Mouse (Mus musculus): Measurements from ENCODE around the gene Vps26a.

Gene Vps26a

DNA sequence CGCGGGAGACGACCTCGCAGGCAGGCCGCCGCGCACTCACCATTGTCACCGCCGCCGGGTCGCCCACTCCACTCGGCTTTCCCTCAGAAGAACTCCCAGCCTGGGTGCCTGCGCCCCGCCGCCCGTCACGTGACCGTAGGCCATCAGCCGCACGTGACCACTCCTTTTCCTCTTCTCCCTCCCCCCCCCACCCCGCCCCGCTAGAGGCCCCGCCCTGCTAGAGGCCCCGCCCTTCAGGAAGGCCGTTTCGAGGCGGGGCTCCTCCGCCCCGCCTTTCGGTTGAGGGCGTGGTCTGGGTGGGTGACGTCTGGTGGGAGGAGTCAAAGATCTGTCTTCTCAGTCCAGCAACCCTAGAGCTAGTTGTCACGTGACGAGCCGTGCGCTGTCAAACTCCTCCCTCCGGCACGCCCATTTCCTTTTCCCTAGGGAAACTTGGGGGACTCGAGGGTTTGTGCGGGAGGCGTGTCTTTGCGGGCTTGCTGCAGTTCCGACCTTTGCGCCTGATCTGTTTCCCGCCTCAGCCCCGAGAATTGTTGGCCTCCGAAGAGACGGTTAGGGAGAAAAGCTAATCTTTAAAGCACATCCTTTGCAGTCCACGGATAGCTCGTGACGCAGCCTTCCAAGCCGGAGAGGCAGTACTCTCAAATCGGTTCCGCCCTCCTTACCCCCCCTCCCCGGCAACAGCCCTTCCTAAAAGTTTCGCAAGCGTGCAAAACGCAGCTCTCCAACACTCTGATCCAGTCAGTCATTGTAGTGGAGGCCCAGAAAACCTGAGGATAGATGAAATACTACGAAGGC lies at the start of gene Vps26a:
TSS of gene Vps26a (minus strand) at position 188 of the 798 bp plus-strand sequence.
- DNase-seq = peak; percentile 100

DNA sequence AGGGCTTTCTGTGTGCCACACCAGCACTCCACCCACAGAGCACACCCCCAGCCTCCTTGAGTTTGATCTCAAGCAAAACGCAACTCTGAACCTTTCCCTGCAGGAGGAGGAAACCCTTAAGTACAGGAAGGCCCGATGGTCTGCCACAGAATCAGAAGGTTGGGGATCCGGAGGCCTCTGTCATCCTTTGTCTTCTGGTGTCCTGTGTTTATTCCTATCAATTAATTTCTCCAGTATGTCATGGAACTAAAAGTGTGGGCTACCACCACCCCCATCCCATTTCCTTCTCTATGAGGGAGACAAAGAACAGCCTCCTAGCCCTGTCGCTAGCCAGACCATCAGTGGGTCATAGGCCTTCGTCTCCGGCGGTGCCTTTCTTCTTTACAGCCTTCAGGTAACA lies 47.9 kb upstream of the Vps26a start:
- no peak for DNase-seq

DNA sequence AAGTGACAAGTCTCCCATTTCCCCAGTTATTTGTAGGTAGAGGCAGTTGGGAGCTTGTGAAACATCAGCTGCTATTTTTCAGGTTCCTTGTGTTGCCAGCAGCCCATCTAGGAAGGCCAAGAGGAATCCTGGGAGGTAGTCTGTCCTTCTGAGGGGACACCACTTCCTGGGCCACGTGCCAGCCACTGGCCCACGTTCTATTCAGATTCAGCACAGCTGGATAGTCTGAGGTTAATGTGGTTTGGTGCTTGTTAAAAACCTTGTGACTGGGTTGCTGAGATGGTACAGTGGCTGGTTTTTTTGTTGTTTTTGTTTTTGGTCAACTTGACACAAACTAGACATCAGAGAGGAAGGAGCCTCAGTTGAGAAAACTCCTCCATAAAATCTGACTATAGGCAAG lies 46.2 kb upstream of the Vps26a start:
- DNase-seq = no peak

DNA sequence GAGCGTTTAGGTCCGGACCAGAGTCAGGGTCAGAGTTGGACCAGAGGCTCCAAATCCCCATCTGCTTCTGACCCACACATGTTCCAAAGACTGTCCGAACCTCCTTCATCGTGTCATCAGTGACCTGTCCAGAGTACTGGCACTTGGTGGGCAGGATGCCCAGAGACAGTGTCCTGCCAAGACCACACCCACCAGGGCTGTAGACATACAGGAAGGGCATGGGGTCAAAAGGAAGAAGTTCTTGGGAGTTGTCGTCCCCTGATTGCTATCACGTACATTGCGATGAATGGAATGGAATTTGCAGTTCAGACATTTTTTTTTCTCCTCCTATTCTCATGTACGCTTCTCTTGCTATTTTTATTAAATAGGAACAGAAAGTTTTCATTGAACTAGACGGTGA lies 43.6 kb upstream of the Vps26a start:
- DNase-seq = peak; percentile 79

DNA sequence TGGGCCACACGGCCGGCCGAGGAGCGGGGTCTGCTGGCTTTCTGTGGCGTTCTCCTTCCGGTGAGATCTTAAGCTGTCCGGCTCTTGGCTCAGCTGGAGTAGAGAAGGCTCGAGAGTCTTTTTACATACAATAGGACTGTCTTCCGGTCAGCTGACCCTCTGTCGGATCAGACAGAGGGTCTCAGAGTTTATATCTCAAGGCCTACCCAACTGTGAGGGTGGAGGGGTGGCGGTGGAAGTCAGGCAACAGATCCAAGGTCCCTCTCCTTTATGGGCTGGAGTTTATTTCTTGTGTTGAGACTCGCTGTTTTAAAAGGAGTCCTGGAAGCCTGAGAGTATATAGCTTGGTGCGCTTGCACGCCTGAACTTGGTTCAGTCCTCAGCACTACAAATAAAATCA lies 40.7 kb upstream of the Vps26a start, which contains the start of gene Srgn:
TSS of gene Srgn (minus strand) at position 101 of the 400 bp plus-strand sequence.
- no peak for DNase-seq

DNA sequence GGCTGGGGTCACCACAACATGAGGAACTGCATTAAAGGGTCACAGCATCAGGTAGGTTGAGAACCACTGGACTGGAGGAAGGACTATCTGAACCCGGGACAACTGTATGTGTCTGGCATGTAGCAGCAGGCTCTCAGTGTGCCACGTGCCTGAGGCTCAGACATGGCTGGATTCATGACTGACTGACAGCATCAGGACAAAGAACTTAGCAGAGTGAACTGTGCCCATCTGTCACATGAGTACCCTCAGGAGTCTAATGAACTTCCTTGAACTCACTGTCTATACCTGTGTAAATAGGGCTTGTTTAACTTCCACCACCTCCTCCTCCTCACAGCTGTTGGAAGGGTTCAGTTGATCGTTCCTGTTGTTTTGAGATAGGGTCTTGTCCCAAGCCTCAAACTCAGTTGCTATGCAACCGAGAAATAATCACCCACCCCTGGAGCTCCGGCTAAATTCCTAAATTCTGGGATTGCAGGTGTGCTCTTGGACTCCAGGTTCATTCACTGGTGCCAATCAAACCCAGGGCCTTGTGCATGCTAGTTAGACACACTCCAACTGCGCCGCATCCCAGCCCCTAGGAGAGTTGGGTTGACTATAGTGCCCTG lies 35.8 kb upstream of the Vps26a start:
- DNase-seq = no peak

DNA sequence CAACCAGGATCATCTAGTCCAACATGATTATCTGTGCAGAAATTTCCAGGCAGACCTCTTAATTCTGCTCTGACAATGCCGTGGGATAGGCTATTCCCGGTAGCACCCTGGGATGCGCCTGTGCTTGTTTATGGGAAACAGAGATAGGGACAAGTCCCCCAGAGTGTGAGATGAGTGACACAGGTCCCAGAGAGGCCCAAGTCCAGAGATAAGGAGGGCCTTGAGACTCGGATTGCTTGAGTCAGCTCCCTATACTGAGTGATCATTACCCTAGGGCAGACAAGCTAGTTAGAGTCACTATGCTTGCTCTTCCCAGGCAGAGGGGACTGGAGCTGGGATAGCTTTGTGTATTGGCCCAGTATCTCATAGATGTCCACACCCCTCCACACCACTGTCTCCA lies 35.2 kb upstream of the Vps26a start:
- DNase-seq = no peak

DNA sequence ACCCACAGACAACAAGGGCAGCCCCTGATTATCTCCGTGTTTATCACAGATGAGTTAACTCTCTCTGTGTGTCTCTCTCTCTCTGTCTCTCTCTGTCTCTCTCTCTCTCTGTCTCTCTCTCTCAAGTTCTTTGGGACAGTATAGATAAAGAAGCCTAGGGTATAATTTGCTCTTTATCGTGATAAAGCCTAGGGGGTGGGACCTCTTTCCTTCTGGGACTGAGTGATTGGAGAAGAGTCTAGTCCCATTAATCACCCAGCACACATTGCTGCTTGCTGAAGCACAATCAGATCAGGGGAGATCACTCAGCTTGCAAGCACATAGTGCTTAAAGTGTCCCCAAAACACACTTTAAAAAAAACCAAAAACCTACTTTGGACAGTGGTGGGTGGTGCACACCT lies 34.3 kb upstream of the Vps26a start:
- DNase-seq = no peak

DNA sequence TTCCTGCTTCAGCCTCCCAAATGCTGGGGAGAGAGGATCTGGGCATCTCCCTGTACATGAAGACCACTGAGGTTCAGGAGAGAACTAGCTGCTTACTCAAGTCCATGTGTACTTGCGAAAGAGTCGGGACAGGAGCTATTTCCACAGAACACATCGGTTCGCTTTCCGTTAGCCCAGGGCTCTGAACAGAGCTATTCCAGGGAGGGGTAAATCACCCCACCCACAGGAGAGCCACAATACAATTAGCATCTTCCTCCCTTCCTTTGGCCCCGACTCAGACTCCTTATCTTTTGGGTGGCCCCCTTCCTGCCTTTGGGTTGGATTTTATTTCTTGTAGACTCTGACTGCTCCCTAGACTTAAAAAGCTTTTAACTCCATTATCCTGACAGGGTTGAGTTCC lies 30.9 kb upstream of the Vps26a start:
- DNase-seq = no peak

DNA sequence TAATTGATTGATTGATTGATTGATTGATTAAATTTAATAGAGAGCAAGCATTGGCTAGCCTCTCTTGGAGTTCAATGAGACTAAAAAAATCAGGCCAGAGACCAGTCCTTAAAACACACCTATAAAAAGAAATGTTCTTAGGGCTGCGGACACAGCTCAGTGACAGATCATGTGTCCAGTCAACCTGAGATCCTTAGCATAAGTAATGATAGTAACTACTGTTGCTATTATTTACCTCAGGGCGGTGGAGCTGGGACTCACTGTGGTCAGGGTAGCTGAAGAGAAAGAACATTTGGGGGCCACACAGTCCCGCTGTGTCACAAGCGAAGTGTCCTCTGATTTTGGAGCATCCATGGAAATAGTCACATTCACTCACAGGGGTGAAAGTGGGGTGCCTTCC lies 26.2 kb upstream of the Vps26a start:
- DNase-seq = no peak

DNA sequence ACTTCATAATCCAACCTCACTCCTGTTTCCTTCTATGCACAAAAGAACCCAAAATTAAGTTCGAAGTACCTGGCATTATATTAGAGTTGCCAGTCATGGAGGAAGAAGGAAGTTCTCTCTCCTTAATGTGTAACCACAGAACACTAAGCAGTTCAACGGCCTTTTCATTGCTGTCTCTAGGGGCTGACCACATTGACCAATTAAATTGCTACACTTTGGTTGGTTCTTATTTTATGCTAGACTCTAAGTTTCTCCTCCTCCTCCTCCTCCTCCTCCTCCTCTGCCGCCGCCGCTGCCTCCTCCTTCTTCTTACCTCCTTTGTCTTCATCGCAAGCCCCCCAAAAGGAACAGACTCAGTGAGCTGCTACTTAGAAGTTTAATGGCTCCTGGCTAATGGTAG lies 24.9 kb upstream of the Vps26a start:
- DNase-seq = no peak

DNA sequence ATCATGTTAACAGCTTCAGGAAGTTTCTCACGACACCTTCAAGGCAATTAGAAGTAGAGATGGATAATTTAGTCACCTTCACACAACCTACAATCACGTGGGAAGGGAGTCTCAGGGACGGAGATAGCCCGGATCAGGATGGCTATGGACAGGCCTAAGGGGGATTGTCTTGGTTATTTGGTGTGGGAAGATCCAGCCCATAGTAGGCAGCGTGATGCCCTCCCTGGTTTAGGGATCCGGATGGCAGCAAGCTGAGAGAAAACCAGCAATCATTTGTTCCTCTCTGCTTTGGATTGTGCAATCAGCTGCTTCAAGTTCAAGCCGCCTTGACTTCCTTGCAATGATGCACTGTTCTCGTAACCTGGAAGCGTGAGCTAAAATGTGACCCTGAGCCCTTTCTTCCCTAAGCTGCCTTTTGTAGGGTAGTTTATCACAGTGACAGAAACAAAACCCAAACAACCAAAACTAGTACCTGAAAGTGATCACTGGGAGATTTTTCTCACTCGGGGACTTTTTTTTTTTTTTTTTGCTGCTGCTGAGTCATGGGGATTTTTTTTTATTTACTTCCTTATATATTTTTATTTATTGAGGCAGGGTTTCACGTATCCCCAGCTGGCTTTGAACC lies 22.5 kb upstream of the Vps26a start:
- no peak for DNase-seq

DNA sequence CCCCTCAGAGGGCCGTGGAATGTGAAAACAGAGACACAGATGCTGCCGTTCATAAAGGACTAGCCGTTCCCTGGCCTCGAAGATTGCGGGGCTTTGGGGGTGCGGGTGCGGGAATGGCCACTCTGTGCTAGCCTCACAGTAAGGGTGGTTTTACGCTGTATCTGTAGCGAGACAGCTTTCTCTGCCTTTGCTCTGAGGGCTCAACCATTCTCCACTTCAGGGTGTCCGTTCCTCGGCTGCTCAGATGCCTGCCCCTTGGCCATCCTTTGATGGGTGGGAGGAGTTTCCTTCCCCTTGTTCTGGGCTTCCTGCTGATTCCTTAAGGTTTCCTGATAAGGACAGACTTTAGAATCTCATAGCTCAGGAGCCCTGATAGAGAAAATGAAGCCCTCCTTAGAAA lies 21.9 kb upstream of the Vps26a start:
- peak; percentile 52 for DNase-seq

DNA sequence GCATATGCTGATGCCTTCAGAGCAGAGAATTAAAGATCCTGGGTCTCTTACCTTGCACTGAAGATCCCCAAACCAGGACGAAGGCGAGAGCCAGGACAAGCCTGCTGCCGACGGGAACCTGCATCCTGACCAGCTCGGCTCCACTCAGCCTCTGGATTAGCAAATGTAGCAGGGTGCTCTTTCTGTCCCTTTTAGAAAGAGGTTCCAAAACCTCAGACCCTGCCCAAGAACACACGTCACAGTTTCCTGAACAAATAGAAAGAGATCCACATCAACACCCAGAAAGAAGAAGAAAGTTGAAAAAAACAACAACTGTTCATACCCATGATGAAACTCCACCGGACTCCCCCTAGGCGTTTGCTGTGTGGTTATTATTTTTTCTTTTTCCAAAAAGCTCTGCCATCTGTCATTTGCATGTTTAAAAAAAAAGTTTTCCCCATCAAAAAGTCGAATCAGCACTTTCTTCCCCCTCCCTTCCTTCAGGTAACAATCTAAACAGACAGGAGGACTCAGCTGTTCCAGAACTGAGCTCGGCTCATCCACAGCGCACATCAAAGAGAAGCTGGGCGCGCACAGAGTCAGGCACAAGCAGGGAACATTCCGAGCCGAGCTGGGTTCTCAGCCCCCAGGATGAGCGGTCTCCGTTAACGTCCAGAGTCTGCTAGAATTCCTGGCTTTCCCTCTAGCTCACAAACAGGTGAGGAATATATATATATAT lies 21.1 kb upstream of the Vps26a start:
- DNase-seq = peak; percentile 56

DNA sequence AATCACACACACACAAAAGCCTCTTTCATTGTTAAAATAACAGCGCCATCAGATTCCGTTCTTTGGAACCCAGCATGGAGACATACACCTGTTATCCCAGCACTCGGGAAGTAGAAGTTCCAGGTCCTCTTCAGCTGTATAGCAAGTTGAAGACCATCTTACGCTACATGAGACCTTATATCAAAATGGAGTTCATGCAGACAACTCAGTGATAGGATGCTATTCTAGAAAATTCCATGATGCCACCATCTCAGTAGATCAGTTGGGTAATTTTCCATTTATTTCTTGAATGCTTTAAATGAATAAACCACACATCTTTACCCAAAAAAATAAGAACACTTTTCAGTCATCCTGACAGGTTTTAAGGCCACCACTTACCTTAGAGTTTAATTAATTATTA lies 20.5 kb upstream of the Vps26a start:
- no peak for DNase-seq

DNA sequence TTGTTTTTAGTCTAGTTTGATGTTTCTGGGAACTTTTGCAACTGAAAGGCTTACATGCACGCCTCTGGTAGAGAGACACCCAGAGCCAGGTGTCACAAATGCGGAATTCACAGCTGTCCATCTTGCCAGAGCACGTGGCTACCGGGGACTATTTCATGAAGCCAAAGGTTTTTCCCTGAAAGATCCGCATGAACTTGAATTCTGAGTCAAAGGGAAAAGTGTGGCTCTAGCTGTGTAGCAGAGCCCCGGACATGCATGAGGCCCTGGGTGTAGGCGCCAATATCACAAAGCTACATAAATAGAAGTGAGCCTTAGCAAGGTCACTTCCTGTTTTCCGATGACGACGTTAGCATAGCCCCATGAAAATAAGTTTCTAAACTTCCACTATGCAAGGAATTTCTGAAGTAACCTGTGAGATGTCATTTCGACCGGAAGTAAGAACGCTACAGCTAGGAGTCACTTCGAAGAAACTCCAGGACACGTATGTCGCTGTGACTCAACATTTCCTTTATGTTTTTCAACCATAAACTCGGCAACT lies 19.5 kb upstream of the Vps26a start:
- no peak for DNase-seq

DNA sequence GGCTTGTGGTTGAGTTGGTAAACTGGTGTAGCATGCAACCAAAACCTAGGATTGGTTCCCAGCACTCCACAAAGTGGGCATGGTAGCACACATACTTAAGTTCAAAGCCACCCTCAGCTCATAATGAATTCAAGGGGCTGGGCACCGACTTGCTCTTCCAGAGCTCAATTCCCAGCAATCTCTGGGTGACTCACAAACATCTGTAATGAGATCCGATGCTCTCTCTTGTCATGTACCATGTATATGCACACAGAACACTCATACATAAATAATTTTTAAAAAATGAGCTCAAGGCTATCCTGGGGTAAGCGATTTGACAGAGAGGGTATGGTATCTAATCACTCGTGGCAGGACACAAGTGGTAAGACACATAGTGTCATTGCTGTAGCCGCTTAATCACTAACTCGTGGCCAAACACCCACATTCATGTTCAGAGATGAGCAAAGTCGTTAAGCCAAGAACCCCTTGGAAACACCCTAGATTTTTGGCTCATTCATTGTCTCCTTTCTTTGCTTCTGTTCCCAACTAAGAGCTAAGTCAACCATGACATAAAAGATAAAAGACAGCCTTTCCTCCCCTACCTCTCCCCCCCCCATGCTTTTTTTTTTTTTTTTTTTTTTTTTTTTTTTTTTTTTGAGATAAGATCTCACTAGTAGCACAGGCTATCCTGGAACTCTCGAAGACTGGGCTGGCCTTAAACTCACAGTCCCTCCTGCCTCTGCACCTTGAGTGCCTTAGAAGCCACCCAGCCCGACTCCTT lies 18.8 kb upstream of the Vps26a start:
- DNase-seq = no peak

DNA sequence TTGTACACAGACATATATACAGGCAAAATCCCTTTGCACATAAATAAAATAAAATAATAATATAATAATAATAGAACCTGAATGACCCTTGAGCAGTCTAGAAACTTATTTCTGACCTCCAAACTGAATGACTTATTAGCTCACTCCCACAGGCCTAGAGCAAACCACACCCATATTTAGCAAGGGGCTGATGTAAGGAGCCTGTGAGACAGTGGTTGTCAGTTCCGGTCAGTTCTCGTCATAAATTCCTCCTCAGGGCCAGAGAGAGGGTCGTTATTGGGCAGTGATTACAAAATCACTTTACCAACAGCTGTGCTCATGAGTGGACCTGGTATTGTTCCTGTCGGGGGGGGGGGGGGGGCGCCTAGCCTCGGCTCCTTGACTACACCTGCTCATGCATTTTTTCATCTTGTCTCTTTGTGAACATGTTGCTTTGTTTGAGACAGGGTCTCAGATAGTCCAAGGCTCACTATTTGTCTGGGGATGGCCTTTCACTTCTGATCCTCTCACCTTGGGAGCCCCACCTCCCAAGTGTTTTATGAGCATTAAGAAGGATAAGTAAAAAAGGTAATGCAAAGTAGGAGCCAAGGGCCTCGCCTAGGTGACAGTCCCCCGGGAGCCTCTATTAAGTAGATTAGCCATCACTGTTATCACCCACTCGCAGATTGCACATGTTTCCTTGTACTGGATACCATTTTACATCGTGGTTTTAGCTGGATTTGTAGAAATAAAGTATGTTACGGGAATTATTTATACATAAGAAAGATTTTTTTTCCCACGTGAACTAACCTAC lies 17.4 kb upstream of the Vps26a start:
- no peak for DNase-seq

DNA sequence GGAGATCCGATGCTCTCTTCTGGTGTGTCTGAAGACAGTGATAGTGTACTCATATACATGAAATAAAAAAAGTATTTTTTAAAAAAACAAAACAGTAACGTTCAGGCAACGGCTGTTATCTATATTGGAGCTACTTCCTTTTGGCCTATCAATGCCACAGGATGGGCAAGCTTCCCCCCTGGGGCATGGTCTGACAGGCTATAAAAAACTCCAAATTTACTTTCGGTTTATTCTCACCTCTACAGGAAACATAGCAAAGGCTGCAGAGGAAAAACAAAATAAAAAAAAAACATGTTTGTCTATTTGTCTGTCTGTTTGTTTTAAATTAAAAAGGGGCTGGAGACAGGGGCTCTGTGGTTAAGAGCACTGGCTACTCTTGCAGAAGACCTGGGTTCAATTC lies 16.7 kb upstream of the Vps26a start:
- no peak for DNase-seq

DNA sequence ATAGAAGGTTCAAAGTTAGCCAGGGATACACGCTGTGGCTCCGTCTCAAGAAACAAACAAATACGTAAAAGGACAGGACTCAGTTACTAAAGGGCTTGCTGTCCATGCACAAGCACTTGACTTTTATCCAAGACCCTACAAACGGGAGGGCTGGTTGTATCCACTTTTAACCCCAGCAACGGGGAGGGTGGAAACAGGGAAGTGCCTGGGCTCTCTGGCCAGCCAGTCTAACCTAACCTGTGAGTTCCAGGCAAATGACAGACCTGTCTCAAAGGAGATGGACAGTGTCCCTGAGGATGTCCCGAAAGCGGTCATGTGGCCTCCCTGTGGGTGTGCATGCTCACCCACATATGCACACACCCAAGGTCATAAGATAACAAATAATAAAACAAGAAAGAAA lies 15.3 kb upstream of the Vps26a start:
- no peak for DNase-seq

DNA sequence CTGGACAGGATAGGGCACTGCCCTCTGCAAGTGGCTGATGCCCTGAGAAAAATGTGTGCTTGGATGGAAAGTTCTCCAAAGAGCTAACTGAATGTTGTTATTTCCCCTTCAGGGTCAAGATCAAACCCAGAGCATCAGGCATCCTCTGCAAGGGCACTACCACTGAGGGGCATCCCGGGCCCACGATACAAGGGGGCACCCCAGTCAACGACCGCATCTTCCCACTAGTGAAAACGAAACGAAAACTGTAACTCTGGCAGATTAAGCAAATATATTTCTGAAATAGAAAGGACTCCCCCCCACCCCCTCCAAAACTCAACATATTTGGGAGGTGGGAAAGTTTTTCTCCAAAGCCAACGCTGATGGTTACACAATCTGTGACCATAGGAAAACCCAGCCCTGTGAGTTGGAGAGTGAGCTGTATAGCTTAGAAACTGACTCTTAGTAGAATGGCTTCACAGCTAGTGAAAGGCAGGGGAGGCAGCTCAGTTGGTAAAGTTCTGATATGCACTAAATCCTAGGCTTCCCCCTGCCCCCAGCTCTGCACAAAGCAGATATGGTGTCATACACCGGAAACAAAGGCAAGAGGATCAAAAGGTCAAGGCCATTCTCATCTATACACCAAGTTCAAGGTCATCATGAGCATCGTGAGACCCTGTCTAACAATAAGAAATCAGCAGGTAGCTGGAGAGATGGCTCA lies 14.5 kb upstream of the Vps26a start:
- DNase-seq = no peak

Measured in kidney, adult 11 months (tissue).